Mouse (Mus musculus) stomach, postnatal 0 days (tissue): ENCODE data around the gene Slc2a12. TPM values are rescaled to one million over a fixed set of nuclear protein-coding genes. Genes with fewer than 3 reads are reported as not detected.

Source experiments
- ATAC-seq: fragments of 200-750 bp; cut with Nextera tagmentation; 2 replicates; pipeline ENCODE4 v1.8.0; 2017; ENCODE audit not compliant: low FRiP score, low TSS enrichment
- DNase-seq: peaks from one replicate; pipeline ENCODE4 v3.0.0-alpha.2; 2016; ENCODE audit warnings: low spot score
- H3K27ac ChIP-seq: fragments of 300-500 bp; sonication (generic); replicated peaks from 2 replicates; pipeline ENCODE4 v1.5.1; 2014; ENCODE audit warnings: mild to moderate bottlenecking, control low read depth
- H3K27me3 ChIP-seq: fragments of 300-500 bp; sonication (generic); 2 replicates; pipeline ENCODE4 v1.6.1; 2014; ENCODE audit warnings: low read length; ENCODE audit not compliant: control insufficient read depth, insufficient read depth
- H3K36me3 ChIP-seq: fragments of 300-500 bp; sonication (generic); 2 replicates; pipeline ENCODE4 v1.6.1; 2014; ENCODE audit warnings: low read length, mixed read lengths; ENCODE audit not compliant: control insufficient read depth, insufficient read depth
- H3K4me1 ChIP-seq: fragments of 300-500 bp; sonication (generic); replicated peaks from 2 replicates; pipeline ENCODE4 v1.6.1; 2014; ENCODE audit warnings: antibody characterized with exemption; ENCODE audit not compliant: control insufficient read depth, insufficient read depth
- H3K4me2 ChIP-seq: fragments of 300-500 bp; sonication (generic); replicated peaks from 2 replicates; pipeline ENCODE4 v1.6.1; 2014; ENCODE audit warnings: low read depth, mild to moderate bottlenecking, control low read depth, moderate library complexity
- H3K4me3 ChIP-seq: fragments of 300-500 bp; sonication (generic); 2 replicates; pipeline ENCODE4 v1.5.1; 2014; ENCODE audit warnings: low read depth, low read length, control low read depth
- H3K9ac ChIP-seq: fragments of 300-500 bp; sonication (generic); 2 replicates; pipeline ENCODE4 v1.6.1; 2014; ENCODE audit warnings: mild to moderate bottlenecking, low read length, control low read depth, mixed read lengths
- H3K9me3 ChIP-seq: fragments of 300-500 bp; sonication (generic); 2 replicates; pipeline ENCODE4 v1.6.1; 2016; ENCODE audit warnings: low read length; ENCODE audit not compliant: control insufficient read depth
- CTCF ChIP-seq: IDR thresholded peaks from 2 replicates; pipeline ENCODE4 v1.5.1; 2016; ENCODE audit warnings: antibody characterized with exemption, low read depth, mild to moderate bottlenecking, moderate library complexity
- EP300 ChIP-seq: optimal IDR thresholded peaks from 2 replicates; pipeline ENCODE3; 2016; ENCODE audit warnings: antibody characterized with exemption
- WGBS: fragments of 180-500 bp; shearing (Covaris S2); extraction: QIAGEN DNeasy Blood & Tissue Kit; methylation state at CpG from one replicate; pipeline ENCODE4 v1.1.7; 2014; 5-methylcytosine and 5-hydroxymethylcytosine counted together
- polyA plus RNA-seq: library from polyadenylated mRNA; unstranded; fragments of >200 nt; fragmentation: Nextera tagmentation; extraction: Ambion mirVana; gene quantifications from 2 replicates; pipeline ENCODE4 v1.2.1, GENCODE M21; 2015

Gene Slc2a12
- polyA plus RNA-seq, 1 experiment from 2014 or later: 0.87 TPM

DNA sequence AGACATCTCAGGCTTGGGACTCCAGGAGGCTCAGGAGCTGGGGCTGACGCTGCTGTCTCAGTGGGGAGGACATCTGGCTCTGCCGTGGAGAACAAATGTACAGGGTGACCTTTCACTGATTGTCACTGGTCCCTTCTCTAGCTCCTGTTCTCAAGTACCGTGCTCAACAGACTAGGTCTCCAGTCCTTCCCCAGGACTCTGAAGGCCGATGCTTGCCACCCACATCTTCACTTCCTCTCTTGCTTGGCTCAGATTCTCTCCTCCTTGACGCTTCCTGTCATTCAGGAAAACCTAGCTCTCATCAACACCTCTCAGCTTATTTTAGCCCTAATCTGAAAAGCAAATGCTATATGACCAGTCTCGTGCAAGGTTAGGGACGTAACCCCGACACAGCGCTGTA, 56.0 kb downstream of the Slc2a12 start:
- Histone ChIP-seq H3K4me1 (peaks cover 2% of the 10 kb centered on the region; the same call in 1 of the 2 replicates), H3K9me3 (no peaks in the 10 kb centered on the region), H3K4me3 (no peak overlapping the region), H3K27me3 (no peaks in the 10 kb centered on the region), H3K9ac (no peak overlapping the region), H3K27ac (no peak overlapping the region), H3K36me3 (no peaks in the 10 kb centered on the region; the same call in none of the 2 replicates), H3K4me2 (no peak overlapping the region)
- DNase-seq: no peak
- no peak for ATAC-seq
- 72% methylated on average over 9 of the region's 9 CpGs for WGBS
- TF ChIP-seq EP300: no peak
- no peak for TF ChIP-seq CTCF

DNA sequence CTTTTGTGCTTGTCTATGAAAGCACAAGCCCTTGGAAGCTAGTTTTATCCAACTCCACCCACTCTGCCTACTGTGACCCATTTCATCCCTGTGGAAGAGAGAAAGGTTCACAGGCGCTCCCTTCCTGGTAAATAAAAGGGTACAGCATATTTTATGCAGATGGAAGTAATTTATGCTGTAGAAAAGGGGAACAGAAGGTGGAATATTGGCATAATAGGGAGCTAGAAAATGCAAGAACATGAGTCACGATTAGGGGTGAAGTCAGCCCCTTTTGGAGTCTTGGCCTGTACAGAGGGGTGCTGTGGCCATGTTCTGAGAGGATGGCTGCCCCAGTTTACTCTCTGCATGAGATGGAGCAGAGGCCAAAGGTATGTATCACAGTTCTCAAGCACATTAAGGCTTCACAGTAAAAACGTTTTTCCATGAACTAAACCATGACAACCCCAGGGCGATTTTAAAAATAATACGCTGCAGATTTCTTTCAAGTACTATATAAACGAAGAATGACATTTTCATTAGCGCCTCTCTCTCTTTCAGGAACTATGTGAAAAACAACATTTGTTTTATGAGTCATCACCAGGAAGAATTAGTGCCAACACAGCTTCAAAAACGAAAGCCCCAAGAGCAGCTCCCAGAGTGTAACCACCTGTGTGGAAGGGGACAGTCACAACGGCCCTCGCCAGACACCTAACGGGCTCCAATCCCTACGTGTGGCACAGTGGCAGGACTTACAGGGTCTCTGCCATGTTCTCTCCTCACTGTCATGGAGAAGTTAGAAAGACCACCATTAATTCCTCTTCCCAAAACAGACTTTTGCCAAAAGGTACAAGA, 56.9 kb downstream of the Slc2a12 start:
- Histone ChIP-seq H3K27ac (peak overlapping the region; percentile 3; the same call in 1 of the 2 replicates), H3K4me1 (peaks cover 2% of the 10 kb centered on the region; the same call in 1 of the 2 replicates), H3K4me2 (no peak overlapping the region), H3K9ac (no peak overlapping the region), H3K4me3 (no peak overlapping the region), H3K9me3 (no peaks in the 10 kb centered on the region), H3K27me3 (no peaks in the 10 kb centered on the region), H3K36me3 (peaks cover 3% of the 10 kb centered on the region)
- WGBS: 35% methylated on average over 12 of the region's 12 CpGs
- DNase-seq (peak; percentile 26), ATAC-seq (peak; percentile 63)
- TF ChIP-seq EP300: no peak
- no peak for TF ChIP-seq CTCF

DNA sequence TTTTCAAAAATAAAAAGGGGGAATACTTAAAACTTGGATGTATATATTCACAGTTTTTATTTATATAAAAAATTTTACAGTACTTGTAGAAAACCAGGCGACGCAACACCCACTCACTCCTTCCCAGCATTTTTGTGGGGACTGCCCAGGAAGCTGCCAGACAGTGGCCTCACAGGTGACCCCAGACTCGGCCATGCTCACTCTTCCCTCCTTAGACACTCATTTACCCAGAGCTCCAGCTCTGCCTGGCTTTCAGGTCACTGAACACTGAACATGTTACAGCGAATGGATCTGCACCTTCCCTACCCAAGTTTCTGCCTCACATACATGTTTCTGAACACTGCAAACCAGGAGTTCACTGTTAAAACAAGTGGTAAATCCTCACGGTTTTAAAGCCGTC, 59.0 kb downstream of the Slc2a12 start:
- Histone ChIP-seq H3K36me3 (peaks cover 3% of the 10 kb centered on the region), H3K4me1 (peaks cover 2% of the 10 kb centered on the region; the same call in 1 of the 2 replicates), H3K27ac (no peak overlapping the region), H3K9ac (no peak overlapping the region), H3K27me3 (no peaks in the 10 kb centered on the region), H3K9me3 (no peaks in the 10 kb centered on the region), H3K4me3 (no peak overlapping the region), H3K4me2 (no peak overlapping the region)
- no peak for TF ChIP-seq CTCF
- TF ChIP-seq EP300: no peak
- 79% methylated on average over 6 of the region's 6 CpGs for WGBS
- DNase-seq: no peak
- no peak for ATAC-seq

DNA sequence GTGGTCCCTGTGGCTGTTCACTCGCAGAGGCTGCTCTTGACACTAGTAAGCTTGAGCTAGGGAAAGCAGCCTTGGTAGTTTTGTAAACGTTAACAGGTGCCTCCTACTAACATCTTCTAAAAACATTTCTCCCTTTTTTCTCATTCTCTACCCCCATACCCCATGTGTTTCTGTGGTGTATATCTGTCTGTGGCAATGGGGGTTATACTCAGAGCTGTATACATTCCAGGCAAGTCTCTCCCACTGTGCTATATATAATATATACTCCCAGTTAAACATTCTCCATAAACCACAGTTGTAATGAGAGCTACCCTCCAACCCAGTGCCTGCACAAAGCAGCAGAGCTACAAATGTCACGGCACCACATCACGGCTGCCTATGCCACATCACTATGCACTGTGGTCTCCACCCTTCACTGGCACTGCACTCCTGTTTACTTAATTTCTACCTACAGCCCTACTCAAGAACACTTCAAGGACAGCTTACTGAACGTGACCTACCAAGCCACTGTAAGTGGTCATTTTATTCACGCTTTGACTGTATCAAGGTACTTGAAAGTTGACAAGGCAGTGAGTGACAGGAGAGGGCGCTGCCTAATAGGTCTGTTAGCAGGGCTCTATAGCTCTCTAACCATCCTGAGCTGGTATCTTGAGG, 63.5 kb downstream of the Slc2a12 start:
- Histone ChIP-seq H3K36me3 (peaks cover 6% of the 10 kb centered on the region), H3K4me2 (no peak overlapping the region), H3K4me3 (no peak overlapping the region), H3K4me1 (no peaks in the 10 kb centered on the region), H3K27me3 (no peaks in the 10 kb centered on the region), H3K27ac (no peak overlapping the region), H3K9ac (no peak overlapping the region), H3K9me3 (no peaks in the 10 kb centered on the region)
- ATAC-seq: peak; percentile 67; the same call in 1 of the 2 replicates
- no peak for DNase-seq
- WGBS: 68% methylated on average over 7 of the region's 7 CpGs
- TF ChIP-seq CTCF (0 out of 2 replicates have a peak, but pooled peaks have one; percentile 6), EP300 (no peak)

DNA sequence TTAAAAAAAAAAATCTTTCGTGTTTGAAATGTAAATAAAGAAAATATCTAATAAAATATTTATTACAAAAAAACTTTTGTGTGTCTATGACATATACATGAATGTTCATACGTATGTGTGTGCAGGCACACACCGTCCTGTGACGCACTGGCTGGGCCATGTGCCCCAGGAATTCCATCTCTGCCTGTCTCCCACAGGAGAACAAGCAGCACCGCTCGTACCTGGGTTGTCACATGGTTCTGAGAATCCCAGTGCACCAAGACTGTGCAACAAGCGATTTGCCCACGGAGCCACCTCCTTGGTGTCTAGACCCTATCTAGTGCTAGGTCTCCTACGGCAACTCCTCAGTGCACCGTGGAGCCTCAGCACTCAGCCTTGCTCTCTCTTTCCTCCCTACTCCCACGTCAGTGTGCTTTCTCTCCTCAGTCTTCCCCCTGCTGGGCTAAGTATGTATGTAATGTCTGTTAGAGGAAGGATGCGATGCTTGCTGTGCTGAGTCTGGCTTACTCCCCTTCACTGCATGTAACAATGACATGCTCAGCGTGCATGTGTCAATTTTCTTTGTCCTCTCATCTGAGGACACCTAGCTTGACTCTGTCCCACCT, 65.5 kb downstream of the Slc2a12 start:
- Histone ChIP-seq H3K9ac (no peak overlapping the region), H3K4me3 (no peak overlapping the region), H3K36me3 (peaks cover 6% of the 10 kb centered on the region), H3K4me1 (no peaks in the 10 kb centered on the region), H3K9me3 (no peaks in the 10 kb centered on the region), H3K4me2 (no peak overlapping the region), H3K27me3 (no peaks in the 10 kb centered on the region), H3K27ac (no peak overlapping the region)
- WGBS: 90% methylated on average over 13 of the region's 13 CpGs
- DNase-seq (no peak), ATAC-seq (no peak)
- TF ChIP-seq EP300 (no peak), CTCF (peak; percentile 52)

DNA sequence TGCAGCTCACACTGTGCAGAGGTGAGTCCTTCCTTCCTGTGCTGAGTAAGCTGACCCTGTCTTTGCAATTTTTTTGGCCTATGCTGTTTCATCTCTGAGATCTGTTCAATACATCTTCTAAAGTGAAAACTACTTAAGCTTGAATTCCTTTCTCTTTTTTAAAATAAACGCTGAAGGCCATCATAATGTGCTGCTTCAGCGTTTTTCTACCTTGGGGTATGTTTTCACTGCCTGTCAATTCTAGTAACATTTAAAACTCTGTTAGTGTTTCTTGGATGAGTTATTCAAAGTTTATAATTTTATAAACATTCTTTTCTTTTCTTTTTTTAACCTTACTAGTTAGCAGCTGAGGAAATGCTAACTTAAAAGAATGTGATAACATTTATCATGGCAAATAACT, 68.1 kb downstream of the Slc2a12 start:
- H3K4me3 ChIP-seq: no peak overlapping the region
- no peak overlapping the region for H3K27ac ChIP-seq
- ATAC-seq (no peak), DNase-seq (no peak)
- no peaks in the 10 kb centered on the region for H3K4me1 ChIP-seq
- H3K36me3 ChIP-seq: peaks cover 3% of the 10 kb centered on the region; the same call in 1 of the 2 replicates
- no peak overlapping the region for H3K9ac ChIP-seq
- TF ChIP-seq EP300: no peak
- no peak for TF ChIP-seq CTCF
- no peak overlapping the region for H3K4me2 ChIP-seq
- no peaks in the 10 kb centered on the region for H3K9me3 ChIP-seq
- no peaks in the 10 kb centered on the region for H3K27me3 ChIP-seq
- 46% methylated on average over 2 of the region's 2 CpGs for WGBS
